Mouse (Mus musculus): Measurements from ENCODE around the gene Grip2. TPM values are rescaled to one million over a fixed set of nuclear protein-coding genes. Genes with fewer than 3 reads are reported as not detected.
A peak's percentile ranks its signal among the peaks of the same experiment; 100 is the strongest.

The Grip2 gene
- polyA plus RNA-seq, 1 experiment from 2014 or later = 7.9 TPM

DNA sequence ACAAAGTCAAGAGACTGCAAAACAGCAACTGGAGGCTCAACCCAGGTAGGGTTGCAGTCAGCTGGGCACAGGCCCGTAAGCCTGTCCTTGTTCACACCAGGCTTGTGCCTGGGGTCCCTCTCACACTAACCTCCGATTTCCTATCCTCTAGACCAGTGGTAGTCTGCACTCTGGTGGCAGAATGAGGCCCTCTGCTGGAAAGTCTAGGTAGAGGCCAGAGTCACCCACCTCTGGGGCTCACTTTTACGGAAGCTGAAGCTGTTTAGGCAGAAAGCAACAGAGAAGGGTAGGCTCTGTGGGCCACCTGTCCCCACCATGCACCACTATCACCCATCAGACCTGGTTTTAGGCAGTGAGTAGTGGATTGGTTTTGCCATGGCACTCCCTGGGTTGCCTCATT, 76.1 kb downstream of the Grip2 start:
- no peak for ATAC-seq (replicated peaks; ENCODE audit: insufficient number of reproducible peaks, insufficient read depth, low FRiP score, low read depth)
- H3K4me3 ChIP-seq = no peak overlapping the region
- peaks cover 36% of the 10 kb centered on the region for H3K36me3 ChIP-seq
- H3K4me1 ChIP-seq (replicated peaks) = peaks cover 17% of the 10 kb centered on the region
- no peaks in the 10 kb centered on the region for H3K9me3 ChIP-seq (replicated peaks)
- H3K4me2 ChIP-seq = no peak overlapping the region
- no peak overlapping the region for H3K27ac ChIP-seq
- WGBS = 71% methylated on average over 3 of the region's 3 CpGs
- H3K27me3 ChIP-seq = no peaks in the 10 kb centered on the region
- H3K9ac ChIP-seq = no peak overlapping the region

DNA sequence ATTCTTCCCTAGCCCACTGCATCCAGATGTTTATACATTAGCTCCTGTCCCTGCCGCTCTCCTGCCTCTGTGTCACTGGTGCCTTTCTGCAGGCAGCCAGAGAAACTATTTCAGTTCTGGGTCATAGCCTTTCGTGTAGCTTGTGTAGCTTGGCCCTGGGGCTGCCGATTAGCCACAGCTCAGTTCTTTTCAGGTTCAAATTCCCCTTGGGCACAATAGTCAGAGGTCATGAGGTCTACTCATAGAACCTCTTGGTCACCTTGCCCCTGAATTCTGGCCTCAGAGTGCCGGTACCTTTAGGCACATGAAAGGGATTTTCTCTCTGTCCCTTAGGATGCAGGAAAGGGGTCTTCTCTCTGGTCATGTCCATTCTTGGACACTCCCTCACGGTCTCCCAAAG, 80.3 kb downstream of the Grip2 start:
- Histone ChIP-seq H3K36me3 (peaks cover 42% of the 10 kb centered on the region), H3K4me3 (no peak overlapping the region), H3K27me3 (no peaks in the 10 kb centered on the region), H3K4me2 (no peak overlapping the region), H3K9ac (no peak overlapping the region), H3K9me3 (replicated peaks) (no peaks in the 10 kb centered on the region), H3K4me1 (replicated peaks) (peaks cover 2% of the 10 kb centered on the region; the same call in 1 of the 2 replicates), H3K27ac (no peak overlapping the region)
- WGBS = 86% methylated on average over 5 of the region's 5 CpGs
- ATAC-seq (replicated peaks; ENCODE audit: insufficient number of reproducible peaks, insufficient read depth, low FRiP score, low read depth) = no peak

DNA sequence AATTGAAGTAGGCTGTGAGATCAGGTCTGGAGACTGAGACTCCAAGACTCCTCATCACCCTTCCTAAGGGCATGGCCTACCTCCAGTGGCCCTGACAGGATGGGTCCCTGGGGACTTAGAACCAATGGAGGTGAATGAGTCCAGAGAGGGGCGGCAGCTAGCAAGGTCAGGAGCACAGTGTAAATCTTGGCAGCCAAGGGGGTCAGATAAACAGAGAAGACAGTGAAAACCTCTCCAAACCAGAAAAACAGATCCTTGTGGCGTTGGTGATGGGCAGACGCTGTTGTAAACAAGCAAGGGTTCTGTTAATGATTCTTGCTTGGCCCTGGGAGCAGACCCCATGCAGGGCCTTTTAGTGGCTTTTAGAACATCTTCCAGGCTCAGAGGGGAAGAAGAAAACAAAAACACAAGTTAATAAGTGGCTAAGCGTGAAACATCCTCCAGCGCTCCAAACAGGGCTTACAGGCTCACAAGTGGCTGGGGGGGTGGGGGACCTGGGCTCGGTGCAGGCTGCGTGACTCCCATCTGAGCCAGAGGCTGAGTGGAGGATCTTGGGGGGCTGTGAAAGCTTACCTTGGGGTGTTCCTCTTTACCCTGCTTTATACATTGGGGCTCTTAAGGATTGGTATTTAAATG, 81.0 kb downstream of the Grip2 start:
- Histone ChIP-seq H3K9me3 (replicated peaks) (no peaks in the 10 kb centered on the region), H3K27me3 (no peaks in the 10 kb centered on the region), H3K27ac (no peak overlapping the region), H3K4me3 (no peak overlapping the region), H3K4me1 (replicated peaks) (no peaks in the 10 kb centered on the region), H3K9ac (no peak overlapping the region), H3K36me3 (peaks cover 42% of the 10 kb centered on the region), H3K4me2 (no peak overlapping the region)
- no peak for ATAC-seq (replicated peaks; ENCODE audit: insufficient number of reproducible peaks, insufficient read depth, low FRiP score, low read depth)
- 83% methylated on average over 7 of the region's 7 CpGs for WGBS

DNA sequence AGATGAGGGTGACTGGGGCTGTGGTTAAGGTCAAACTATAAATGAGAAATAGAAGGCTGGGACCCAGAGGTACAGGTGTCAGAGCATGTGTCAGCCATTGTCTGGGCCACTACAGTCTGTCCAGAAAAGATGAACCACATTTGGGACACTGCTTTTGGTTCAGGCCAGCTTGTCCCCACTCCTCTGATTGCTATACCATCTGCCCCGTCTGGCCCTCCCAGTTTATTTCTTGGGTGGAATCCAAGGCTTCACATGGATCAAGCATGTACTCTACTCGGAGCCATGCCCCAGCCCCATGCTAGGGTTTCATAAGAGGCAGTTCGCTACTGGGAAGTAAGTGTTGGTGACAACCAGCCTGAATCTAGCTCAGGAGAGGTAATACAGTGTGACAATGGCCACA, 81.8 kb downstream of the Grip2 start:
- Histone ChIP-seq H3K36me3 (peaks cover 36% of the 10 kb centered on the region), H3K27ac (no peak overlapping the region), H3K4me2 (no peak overlapping the region), H3K9me3 (replicated peaks) (no peaks in the 10 kb centered on the region), H3K4me1 (replicated peaks) (no peaks in the 10 kb centered on the region), H3K4me3 (no peak overlapping the region), H3K9ac (no peak overlapping the region), H3K27me3 (no peaks in the 10 kb centered on the region)
- ATAC-seq (replicated peaks; ENCODE audit: insufficient number of reproducible peaks, insufficient read depth, low FRiP score, low read depth) = no peak
- 80% methylated on average over 3 of the region's 3 CpGs for WGBS

DNA sequence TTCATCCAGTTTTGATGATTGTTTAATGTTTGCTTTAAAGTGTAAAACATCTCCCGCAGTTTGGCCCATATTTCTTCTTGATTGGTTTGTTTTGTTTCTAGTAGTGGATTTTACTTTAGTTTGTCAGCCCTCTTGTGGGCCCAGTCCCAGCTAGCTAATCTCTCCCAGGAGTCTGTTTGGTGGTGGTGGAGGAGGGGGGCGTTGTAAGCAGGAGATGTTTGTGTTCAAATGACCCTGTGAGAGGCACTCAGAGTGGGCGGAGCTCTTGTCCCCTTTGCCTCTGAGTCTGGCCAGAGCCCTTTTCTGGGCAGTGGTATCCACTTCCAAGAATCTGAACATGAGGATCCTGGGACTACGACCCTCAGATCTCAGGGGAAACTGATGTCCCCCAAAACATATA, 83.2 kb downstream of the Grip2 start:
- WGBS = 60% methylated on average over 4 of the region's 4 CpGs
- H3K36me3 ChIP-seq = peaks cover 35% of the 10 kb centered on the region
- H3K27ac ChIP-seq = no peak overlapping the region
- no peak overlapping the region for H3K9ac ChIP-seq
- H3K27me3 ChIP-seq = no peaks in the 10 kb centered on the region
- no peak for ATAC-seq (replicated peaks; ENCODE audit: insufficient number of reproducible peaks, insufficient read depth, low FRiP score, low read depth)
- no peak overlapping the region for H3K4me3 ChIP-seq
- no peak overlapping the region for H3K4me2 ChIP-seq
- H3K4me1 ChIP-seq (replicated peaks) = no peaks in the 10 kb centered on the region
- no peaks in the 10 kb centered on the region for H3K9me3 ChIP-seq (replicated peaks)

DNA sequence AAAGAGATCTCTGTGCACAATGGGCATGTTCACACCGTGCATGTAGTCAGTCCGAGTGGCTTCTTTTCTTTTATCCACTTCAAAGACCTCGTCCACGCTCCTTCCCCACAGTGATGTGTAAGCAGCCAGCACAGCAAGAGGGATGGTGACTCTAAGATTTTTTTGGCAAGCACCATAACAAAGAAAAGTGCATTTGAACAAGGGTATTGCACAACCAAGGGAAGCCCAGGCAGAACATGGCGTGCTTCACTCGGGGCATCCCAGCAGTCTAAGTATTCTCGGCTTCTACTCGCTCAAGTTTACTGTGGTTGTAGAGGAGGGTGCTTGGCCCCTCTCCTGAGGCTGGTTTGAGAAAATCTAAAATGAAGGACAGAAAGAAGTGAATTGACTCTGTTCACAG, 84.1 kb downstream of the Grip2 start:
- Histone ChIP-seq H3K36me3 (peaks cover 27% of the 10 kb centered on the region), H3K4me3 (no peak overlapping the region), H3K4me2 (no peak overlapping the region), H3K4me1 (replicated peaks) (peaks cover 3% of the 10 kb centered on the region; the same call in 1 of the 2 replicates), H3K27me3 (no peaks in the 10 kb centered on the region), H3K9me3 (replicated peaks) (no peaks in the 10 kb centered on the region), H3K27ac (no peak overlapping the region), H3K9ac (no peak overlapping the region)
- ATAC-seq (replicated peaks; ENCODE audit: insufficient number of reproducible peaks, insufficient read depth, low FRiP score, low read depth) = no peak
- WGBS = 87% methylated on average over 8 of the region's 8 CpGs

DNA sequence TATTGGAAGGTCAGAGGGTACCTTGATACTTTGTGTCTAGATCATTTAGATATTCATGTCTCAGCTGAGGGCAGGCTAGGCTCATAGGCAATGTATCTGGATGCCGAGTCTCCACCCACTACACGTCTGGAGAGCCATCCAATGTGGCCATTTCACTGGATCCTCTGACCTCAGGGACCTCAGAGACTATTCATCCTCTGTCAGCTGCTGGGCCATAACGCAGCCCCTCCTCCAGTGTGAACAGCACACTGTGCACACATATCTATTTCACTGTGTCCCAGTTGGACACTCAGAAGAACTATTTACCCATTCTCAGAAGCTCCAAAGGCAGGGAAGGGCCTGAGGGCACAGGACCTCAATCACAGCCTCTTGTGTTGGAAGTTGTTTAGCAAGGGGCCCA, 84.6 kb downstream of the Grip2 start:
- no peaks in the 10 kb centered on the region for H3K9me3 ChIP-seq (replicated peaks)
- no peak overlapping the region for H3K4me3 ChIP-seq
- WGBS = 80% methylated on average over 3 of the region's 3 CpGs
- no peak for ATAC-seq (replicated peaks; ENCODE audit: insufficient number of reproducible peaks, insufficient read depth, low FRiP score, low read depth)
- H3K4me2 ChIP-seq = no peak overlapping the region
- H3K36me3 ChIP-seq = peaks cover 25% of the 10 kb centered on the region; the same call in 1 of the 2 replicates
- no peak overlapping the region for H3K27ac ChIP-seq
- H3K27me3 ChIP-seq = no peaks in the 10 kb centered on the region
- H3K4me1 ChIP-seq (replicated peaks) = peaks cover 5% of the 10 kb centered on the region; the same call in 1 of the 2 replicates
- no peak overlapping the region for H3K9ac ChIP-seq

DNA sequence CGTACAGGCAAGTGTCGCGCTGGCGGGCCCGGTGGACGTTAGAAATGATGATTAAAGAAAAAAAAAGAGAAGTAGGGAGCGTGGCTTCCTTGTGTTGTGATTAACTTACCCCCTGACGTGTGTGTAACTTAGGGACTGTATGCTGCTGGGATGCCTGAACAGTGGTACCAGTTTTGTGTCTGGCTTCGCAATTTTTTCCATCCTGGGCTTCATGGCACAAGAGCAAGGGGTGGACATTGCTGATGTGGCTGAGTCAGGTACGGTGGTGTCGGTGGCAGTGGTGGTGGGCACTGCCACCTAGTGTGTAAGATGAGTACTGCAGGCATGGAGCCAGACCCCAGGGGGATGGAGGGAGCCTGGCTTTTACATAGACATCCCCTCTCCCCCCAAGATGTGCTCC, 86.0 kb downstream of the Grip2 start:
- Histone ChIP-seq H3K9me3 (replicated peaks) (no peaks in the 10 kb centered on the region), H3K27me3 (no peaks in the 10 kb centered on the region), H3K27ac (no peak overlapping the region), H3K9ac (no peak overlapping the region), H3K4me2 (no peak overlapping the region), H3K4me3 (no peak overlapping the region), H3K4me1 (replicated peaks) (peaks cover 8% of the 10 kb centered on the region; the same call in 1 of the 2 replicates), H3K36me3 (peaks cover 34% of the 10 kb centered on the region; the same call in 1 of the 2 replicates)
- 65% methylated on average over 11 of the region's 11 CpGs for WGBS
- peak; percentile 11; the same call in 1 of the 2 replicates for ATAC-seq (replicated peaks; ENCODE audit: insufficient number of reproducible peaks, insufficient read depth, low FRiP score, low read depth)

DNA sequence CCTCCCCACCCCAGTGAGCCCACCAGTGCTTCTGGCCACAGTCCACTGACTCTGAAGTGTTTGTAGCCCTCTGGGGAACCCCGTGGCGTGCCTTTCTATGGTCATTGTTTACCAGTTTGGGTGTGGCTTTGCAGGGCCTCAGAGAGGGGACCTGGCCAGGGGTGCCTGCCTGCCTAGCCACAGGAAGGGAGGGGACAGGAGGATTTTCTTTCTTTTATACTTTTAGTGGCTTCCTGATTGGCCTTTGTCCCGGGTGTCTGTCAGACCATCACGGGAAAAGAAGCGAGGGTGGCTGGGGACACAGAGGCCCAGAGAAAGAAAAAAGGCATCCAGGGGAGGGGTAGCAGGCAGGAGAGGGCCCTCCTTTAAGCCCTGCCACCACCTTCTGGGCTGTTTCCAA, 89.0 kb downstream of the Grip2 start:
- peaks cover 33% of the 10 kb centered on the region; the same call in 1 of the 2 replicates for H3K36me3 ChIP-seq
- H3K9me3 ChIP-seq (replicated peaks) = no peaks in the 10 kb centered on the region
- no peak overlapping the region for H3K27ac ChIP-seq
- no peak overlapping the region for H3K4me2 ChIP-seq
- no peak overlapping the region for H3K9ac ChIP-seq
- no peak for ATAC-seq (replicated peaks; ENCODE audit: insufficient number of reproducible peaks, insufficient read depth, low FRiP score, low read depth)
- WGBS = 59% methylated on average over 5 of the region's 5 CpGs
- H3K4me1 ChIP-seq (replicated peaks) = peaks cover 13% of the 10 kb centered on the region; the same call in 1 of the 2 replicates
- no peak overlapping the region for H3K4me3 ChIP-seq
- H3K27me3 ChIP-seq = no peaks in the 10 kb centered on the region; the same call in 1 of the 2 replicates

DNA sequence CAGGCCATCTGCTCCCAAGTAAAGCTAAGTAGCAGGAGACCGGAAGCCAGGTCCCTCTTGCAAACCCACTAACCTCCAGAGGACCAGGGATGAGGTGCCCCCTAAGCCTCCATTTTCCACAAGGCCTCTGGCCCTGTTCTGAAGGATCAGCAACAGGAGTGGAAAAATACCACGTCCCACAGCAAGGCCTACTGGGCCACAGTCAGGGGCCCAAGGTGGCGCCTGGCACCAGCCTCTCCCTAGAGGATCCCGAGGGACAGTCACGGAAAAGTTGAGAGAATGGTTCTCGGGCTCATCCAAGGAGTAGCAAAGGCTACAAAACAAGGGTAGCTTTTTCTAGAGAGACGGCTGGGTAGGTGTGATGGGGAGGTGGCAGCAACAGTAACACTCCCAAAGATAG, 89.6 kb downstream of the Grip2 start:
- ATAC-seq (replicated peaks; ENCODE audit: insufficient number of reproducible peaks, insufficient read depth, low FRiP score, low read depth) = no peak
- 87% methylated on average over 7 of the region's 7 CpGs for WGBS
- H3K36me3 ChIP-seq = peaks cover 33% of the 10 kb centered on the region; the same call in 1 of the 2 replicates
- no peaks in the 10 kb centered on the region; the same call in 1 of the 2 replicates for H3K27me3 ChIP-seq
- H3K9ac ChIP-seq = no peak overlapping the region
- H3K4me3 ChIP-seq = no peak overlapping the region
- H3K27ac ChIP-seq = no peak overlapping the region
- H3K9me3 ChIP-seq (replicated peaks) = no peaks in the 10 kb centered on the region
- H3K4me2 ChIP-seq = no peak overlapping the region
- H3K4me1 ChIP-seq (replicated peaks) = peaks cover 13% of the 10 kb centered on the region; the same call in 1 of the 2 replicates

DNA sequence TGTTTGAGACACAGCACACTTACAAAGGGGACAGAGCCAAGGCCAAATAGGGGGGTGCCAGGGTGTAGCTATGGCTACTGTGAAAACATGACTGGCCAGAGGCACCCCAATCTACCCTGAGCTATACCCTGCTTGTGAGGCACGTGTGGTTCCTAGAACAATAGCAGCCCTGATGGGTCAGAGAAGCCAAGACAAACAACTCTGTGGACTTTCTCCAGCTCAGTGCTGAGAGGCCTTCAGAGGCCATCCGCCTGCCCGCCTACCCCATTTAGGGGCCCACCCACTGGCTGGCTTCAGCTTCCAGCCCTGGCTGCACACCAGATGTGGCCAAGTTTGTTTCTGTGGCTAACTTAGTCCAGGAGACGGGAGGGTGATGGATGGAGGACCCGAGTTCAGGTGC, 90.6 kb downstream of the Grip2 start:
- peak; percentile 65 for ATAC-seq (replicated peaks; ENCODE audit: insufficient number of reproducible peaks, insufficient read depth, low FRiP score, low read depth)
- 54% methylated on average over 5 of the region's 5 CpGs for WGBS
- no peaks in the 10 kb centered on the region for H3K9me3 ChIP-seq (replicated peaks)

DNA sequence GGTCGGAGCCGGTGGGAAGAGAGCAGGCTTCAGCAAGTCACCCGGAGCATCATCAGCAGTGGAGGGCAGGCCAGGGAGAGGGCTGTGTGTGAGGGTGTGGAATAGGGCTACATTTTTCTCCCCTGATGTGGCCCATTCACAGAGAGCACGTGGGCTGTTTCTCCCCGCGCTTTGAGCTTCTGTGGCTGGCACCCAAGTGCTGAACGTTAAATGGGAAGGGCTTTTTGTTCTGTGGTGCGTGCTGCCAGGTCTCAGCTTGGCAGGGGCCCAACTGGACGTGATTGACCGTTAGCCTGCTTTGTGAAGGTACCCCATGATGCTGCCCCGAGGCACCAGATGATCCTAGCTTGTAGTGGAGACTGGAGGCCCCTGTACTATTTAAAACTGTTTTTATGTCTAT, 94.9 kb downstream of the Grip2 start:
- ATAC-seq (replicated peaks; ENCODE audit: insufficient number of reproducible peaks, insufficient read depth, low FRiP score, low read depth) = no peak
- Histone ChIP-seq H3K27ac (no peak overlapping the region), H3K9me3 (replicated peaks) (no peaks in the 10 kb centered on the region), H3K4me3 (no peak overlapping the region), H3K4me2 (no peak overlapping the region), H3K9ac (no peak overlapping the region), H3K4me1 (replicated peaks) (peaks cover 38% of the 10 kb centered on the region), H3K27me3 (no peaks in the 10 kb centered on the region; the same call in 1 of the 2 replicates), H3K36me3 (peaks cover 21% of the 10 kb centered on the region; the same call in 1 of the 2 replicates)
- WGBS = 72% methylated on average over 11 of the region's 11 CpGs

More for the DNA sequence above, 90.6 kb downstream of the Grip2 start:
- Histone ChIP-seq H3K4me1 (replicated peaks) (peaks cover 16% of the 10 kb centered on the region), H3K36me3 (peaks cover 33% of the 10 kb centered on the region; the same call in 1 of the 2 replicates), H3K27ac (peak overlapping the region; percentile 31; the same call in 1 of the 2 replicates), H3K4me2 (no peak overlapping the region), H3K4me3 (no peak overlapping the region), H3K9ac (no peak overlapping the region), H3K27me3 (no peaks in the 10 kb centered on the region; the same call in 1 of the 2 replicates)
